Mouse (Mus musculus) heart, postnatal 0 days (tissue): ENCODE measurements around the gene Vipr2.

Experiments used
- CTCF ChIP-seq: IDR thresholded peaks from 2 replicates; pipeline ENCODE4 v1.5.1; 2016; ENCODE audit warnings: antibody characterized with exemption, control low read depth, low read depth
- EP300 ChIP-seq: IDR thresholded peaks from 2 replicates; pipeline ENCODE4 v1.6.1; 2016; ENCODE audit warnings: antibody characterized with exemption, low read depth

- TF ChIP-seq CTCF (no peak), EP300 (no peak)
Observed at GRCm38 (mm10) chr12:116044785-116045184, 32.7 kb upstream of the Vipr2 start.
